Mouse (Mus musculus): ENCODE results near the gene Cdc5l.

The Cdc5l gene

DNA sequence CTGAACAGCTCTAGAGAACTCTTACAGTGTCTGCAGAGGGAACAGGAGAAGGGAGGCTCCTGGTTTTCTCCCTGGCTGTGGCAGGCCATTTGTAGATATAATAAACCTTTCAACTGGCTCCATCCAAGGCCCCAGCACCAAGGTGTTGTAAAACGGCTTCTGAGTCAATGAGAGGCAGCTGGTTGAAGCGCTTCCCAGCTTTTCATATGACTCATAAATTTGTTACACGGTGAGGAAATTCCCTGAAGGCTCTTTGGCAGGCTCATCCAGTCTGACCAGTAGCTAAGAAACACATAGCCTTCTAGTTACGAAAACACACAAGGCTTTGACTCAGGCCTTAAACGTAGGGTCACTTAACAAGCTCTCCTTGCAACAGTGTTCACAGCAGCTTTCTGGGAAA lies 74.1 kb downstream of the Cdc5l start:
- no peak for DNase-seq

DNA sequence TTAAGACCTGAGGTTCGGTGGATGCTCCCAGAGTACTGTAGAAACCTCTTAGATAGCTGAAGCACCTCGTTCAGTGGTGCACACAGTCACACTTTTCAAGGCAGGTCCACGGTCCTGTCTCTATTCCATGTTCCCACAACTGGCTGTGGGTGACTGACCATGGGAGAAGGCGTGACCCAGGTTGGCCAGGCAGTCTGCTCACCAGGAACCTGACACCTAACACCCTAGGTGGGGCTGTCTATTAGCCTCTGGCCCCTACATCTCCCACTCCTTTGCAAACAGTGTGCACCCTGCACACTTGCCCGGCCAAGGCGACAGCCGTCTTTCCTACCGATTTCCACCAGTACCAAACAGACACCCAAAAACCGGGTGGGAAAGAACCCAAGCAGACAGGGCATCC lies 77.1 kb downstream of the Cdc5l start:
- DNase-seq = no peak

GRCm38 (mm10) chr17:45347951-45348350 lies 85.6 kb downstream of the Cdc5l start:
- DNase-seq = no peak

Measured in lung, postnatal 4 days (tissue).